Mouse (Mus musculus): ENCODE measurements at regions not wholly inside any gene's neighbourhood (a gene's known extent, or its start where the extent isn't known, plus 50 kb on each side); places are given as distances from the start of the nearest gene placed in this dataset.

- TF ChIP-seq CTCF (IDR thresholded peaks at IDR 0.05; ENCODE audit: borderline replicate concordance, insufficient read depth, low read depth, low read length) (no peak), POLR2A (IDR thresholded peaks at IDR 0.05; ENCODE audit: borderline replicate concordance, insufficient read depth, low read length) (no peak)
These were observed 339.4 kb upstream of the Id2 start for GRCm38 (mm10) chr12:25436220-25436911.
